Mouse (Mus musculus) frontal cortex, postnatal 10 days (tissue): Measurements from ENCODE around the gene Etv3.
"Not testable (repeated sequence)": the region's sequence is repeated elsewhere in the genome, so short reads cannot be mapped to it uniquely, and the experiment has no call there.

Experiments
- DNase-seq, 2 experiments: peaks; one replicate each; pipeline ENCODE4 v3.0.0; 2022; ENCODE audit warnings: low spot score in 2 of 2, mixed read lengths in 1 of 2

The Etv3 gene

GRCm38 (mm10) chr3:87518425-87518824 is 6.8 kb upstream of the Etv3 start:
- DNase-seq = no peak

- DNase-seq = no peak
These were observed 4.1 kb upstream of the Etv3 start for GRCm38 (mm10) chr3:87521126-87521525.

- DNase-seq = no peak
These were observed 3.4 kb upstream of the Etv3 start for GRCm38 (mm10) chr3:87521833-87522232.

DNA sequence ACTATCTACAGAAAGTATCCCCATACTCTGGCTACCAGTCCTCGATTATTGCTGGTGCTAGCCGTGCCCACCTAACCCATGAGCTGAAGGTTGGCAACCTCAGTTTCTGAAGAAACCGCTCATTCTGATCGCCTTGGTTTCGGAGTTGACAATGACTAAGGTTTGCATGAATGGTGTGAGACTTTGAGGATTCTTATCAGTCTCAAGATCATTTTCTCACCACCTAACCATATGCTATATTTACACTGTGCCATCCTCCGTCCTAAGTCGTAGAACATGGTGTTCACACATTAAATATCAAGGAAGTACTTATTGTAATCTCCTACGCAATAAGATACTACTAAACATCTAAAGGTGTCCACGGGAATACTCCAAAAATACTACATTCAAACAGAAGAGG is 1.5 kb upstream of the Etv3 start:
- no peak for DNase-seq

DNA sequence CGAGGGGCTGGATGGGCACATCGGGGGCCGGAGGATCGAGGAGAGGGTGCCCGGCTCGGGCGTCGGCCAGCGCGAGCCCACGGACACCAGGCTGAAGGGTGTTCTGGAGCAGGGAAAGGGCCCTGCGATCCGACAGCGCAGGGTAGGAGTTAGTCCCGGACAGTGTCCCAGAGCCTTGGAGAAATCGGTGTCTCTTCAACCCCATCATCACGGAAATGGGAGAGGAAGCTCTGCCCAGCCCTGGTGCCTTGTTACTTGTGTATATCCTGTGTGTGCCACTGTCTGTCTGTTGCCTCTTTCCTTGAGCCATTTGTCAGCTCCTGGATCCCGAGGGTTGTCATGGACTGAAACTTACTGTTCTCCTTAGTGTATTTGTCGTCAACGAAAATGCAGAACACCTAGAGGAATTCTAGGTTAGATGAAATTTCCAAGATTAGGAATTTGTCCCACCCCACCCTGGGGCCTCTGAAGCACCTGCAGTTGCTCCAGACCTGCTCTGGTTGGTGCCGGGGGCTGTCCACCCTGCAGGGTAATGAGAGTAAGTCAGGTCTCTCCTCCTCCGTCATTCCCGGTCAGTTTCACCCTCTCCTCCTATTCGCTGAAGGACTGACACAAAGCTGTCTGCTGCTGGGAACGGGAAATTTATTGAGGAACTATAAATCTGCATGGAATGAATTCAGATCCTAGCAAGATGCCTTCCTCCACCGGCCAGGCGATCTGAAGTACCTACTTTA is 797 bp downstream of the Etv3 start:
- DNase-seq = no peak

DNA sequence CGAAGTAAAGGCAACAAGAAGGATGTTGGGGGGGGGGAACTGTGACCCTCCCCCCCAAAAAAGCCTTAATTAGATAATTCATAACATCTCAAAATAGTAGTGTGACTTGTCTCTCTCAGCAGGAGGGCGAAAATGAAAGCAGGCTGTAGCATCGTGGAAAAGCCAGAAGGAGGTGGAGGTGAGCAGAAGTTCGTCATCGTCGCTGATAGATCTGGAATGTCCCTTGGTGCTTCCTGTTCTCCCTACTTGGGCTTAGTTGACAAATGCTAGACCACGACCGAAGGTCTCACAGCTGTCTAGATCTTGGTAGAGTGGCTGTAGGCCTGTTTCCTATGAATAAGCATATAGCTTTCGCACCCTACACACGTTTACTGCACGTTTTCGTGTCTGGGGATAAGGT is 1.9 kb downstream of the Etv3 start:
- no peak for DNase-seq

GRCm38 (mm10) chr3:87528021-87528420 is 2.8 kb downstream of the Etv3 start:
- DNase-seq = no peak

GRCm38 (mm10) chr3:87528841-87529240 is 3.6 kb downstream of the Etv3 start:
- no peak for DNase-seq

GRCm38 (mm10) chr3:87529568-87529967 is 4.4 kb downstream of the Etv3 start:
- no peak for DNase-seq

DNA sequence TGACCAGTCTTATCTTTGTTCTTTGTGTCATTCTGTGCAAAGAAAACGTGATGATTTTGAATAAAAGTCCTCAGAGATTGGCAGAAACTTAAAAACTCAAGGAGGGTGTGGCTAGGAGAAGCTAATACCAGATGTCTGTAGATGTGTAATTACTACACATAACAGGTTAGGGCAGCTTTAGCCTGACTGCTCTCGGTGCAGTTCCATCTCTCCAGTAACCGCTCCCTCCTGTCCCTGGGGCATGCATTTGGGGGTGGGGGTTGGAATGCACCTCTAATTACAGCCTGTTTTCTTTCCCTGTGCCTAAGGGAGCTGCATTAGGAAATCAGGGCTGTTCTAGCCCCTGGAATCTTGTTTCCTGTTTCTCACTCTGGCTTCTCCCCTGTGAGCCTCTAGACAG is 5.0 kb downstream of the Etv3 start:
- no peak for DNase-seq

DNA sequence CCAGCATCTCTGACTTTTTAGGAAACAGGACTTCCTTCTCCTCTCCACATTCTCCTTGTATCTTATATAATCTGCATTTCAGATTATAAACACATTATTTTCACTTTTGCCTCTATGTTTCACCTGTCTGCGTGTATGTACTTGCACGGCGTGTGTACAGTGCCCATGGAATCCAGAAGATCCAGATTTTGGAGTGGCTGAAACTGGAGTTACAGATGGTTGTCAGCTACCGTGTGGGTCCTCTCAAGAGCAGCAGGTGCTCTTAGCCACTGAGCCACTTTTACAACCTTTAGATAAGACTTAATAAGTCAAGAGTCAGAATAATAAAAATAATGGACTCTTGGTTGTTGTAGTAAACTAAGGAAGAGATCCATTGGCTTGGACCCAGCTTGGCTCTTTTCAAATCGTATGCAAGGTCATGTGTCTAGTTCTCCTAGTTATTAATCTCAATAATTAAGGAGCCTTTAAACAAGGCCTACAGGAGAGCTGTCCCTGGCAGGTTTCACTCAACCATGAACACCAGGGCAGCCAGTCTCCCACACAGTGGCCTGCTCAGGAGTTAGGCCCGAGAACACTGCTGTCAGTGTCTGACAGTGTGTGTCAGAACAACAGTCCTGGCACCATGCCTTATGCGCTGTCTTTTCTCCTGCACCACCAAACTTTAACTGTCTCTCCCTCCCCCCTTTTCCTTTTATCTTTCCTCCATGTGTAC is 8.6 kb downstream of the Etv3 start:
- no peak for DNase-seq

DNA sequence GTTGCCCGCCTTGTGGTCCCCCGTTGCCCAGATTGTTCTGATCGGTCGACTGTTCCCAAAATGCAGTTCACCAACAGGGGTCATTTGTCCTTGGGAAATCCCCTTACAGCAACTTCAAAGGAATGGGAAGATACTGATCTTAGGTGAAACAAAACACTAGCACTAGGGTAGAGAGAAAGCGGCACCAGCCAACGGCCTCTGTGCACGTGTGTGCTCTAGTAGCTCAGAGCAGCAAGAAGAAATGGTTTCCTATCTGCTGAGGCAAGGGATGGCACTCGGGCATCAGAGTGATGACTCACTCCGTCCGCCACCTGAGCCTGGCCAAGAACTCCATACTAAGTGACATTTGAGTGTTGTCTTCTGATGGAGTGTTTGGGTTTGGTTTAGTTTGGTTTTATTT is 12.8 kb downstream of the Etv3 start:
- DNase-seq = no peak

- no peak for DNase-seq
These were observed 14.9 kb downstream of the Etv3 start for GRCm38 (mm10) chr3:87540028-87540675.

- DNase-seq = no peak
These were observed 15.5 kb downstream of the Etv3 start for GRCm38 (mm10) chr3:87540714-87541113.

GRCm38 (mm10) chr3:87542481-87543215 is 17.4 kb downstream of the Etv3 start:
- DNase-seq = no peak

GRCm38 (mm10) chr3:87545554-87545953 is 20.3 kb downstream of the Etv3 start:
- DNase-seq = no peak

- no peak for DNase-seq
These were observed 21.1 kb downstream of the Etv3 start for GRCm38 (mm10) chr3:87546291-87546721.

- no peak for DNase-seq
These were observed 24.7 kb downstream of the Etv3 start for GRCm38 (mm10) chr3:87549908-87550307.

DNA sequence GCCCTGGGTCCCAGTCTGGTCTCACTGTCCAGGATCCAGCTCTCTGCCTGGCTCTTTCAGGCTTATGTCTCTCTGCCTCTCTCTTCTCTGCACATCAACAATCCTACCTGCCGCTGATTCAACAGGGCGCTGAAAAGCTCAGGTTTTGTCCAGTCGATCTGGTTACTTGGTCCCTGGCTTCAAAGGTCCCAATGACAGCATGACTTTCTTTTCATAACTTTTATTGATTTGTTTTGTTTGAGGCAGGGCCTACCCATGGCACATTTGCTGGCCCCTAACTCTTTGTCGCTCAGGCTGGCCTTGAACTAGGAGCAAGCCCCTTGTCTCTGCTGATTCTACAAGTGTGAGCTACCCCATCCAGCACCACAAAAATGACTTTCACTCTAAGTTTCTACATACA is 27.1 kb downstream of the Etv3 start:
- DNase-seq = no peak

DNA sequence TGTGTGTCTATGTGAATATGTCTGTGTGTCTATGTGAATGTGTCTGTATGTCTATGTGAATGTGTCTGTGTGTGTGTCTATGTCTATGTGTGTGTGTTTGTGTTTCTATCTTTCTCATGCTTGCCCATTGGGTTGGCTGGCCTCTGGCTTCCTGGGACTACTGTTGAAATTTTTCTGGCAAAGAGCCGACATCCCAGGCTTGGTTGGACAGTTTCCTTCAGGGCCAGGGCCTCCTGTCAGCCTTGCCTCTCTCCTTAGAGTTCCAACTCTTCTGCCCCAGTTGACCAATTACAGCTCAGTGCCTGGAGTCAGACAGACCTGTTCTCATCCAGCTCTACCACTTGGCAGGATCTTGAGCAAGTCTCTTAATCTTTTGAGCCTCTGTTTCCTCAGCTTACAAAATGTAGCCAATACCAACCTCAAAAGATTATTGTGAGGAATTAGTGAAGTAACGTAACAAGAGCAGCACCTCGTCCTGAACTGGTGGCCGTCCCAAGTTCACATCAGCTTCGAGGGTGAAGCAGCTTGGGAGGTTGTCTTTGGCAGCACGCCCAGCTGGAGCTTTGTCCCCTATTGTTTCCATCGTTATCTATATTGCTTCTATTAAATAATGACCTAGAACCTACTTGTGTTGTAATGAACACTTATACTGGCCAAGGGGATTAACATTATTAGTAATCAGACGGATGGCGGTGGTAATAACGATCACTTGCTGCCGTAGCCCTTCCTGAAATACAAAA is 28.2 kb downstream of the Etv3 start:
- DNase-seq = no peak

GRCm38 (mm10) chr3:87554859-87555258 is 29.7 kb downstream of the Etv3 start:
- DNase-seq = not testable (repeated sequence)
